ENCODE assay signal across 8 mouse cellular contexts in genomic region chr11:69913554-69914371, GRCm38 (mm10). TPM values are rescaled to one million over a fixed set of nuclear protein-coding genes. Genes with fewer than 3 reads are reported as not detected.
DNase-seq lines count a peak whose midpoint lies in the region; ATAC-seq and TF ChIP-seq lines count a peak whose summit lies in the region.

Gps2 (plus strand) TSS chr11:69913888.

- peaks cover 88% of the 10 kb centered on the region for H3K36me3 ChIP-seq in lung, embryonic 14.5 days (ENCODE audit: insufficient read depth)

- H3K4me3 ChIP-seq in lung, embryonic 14.5 days (ENCODE audit: low read depth, low read length) = peak within 1 kb of the TSS; percentile 91
- H3K4me3 ChIP-seq in olfactory bulb, adult 2 months (ENCODE audit: insufficient read depth, low read depth, low read length) = peak within 1 kb of the TSS; percentile 93

- peak; percentile 93 for DNase-seq in MN1 (ENCODE audit: low spot score)
- DNase-seq in cerebellum, adult 8-10 months = peak; percentile 89
- DNase-seq in forelimb bud, embryonic 11.5 days (ENCODE audit: low read depth, low spot score) = peak; percentile 94
- peak; percentile 94 for DNase-seq in heart, postnatal 4 days
- DNase-seq in layer of hippocampus, adult 8-10 months (ENCODE audit: low spot score in 2 of 2) = peak; percentile 91 to 92
- DNase-seq in lung, embryonic 14.5 days = peak; percentile 98
- DNase-seq in thymus, adult 18-20 months = peak; percentile 80 to 85

- H3K9me3 ChIP-seq in lung, embryonic 14.5 days (ENCODE audit: low read depth, low read length) = no peaks in the 10 kb centered on the region

- H3K27me3 ChIP-seq in lung, embryonic 14.5 days (ENCODE audit: insufficient read depth, low read length) = no peaks in the 10 kb centered on the region

- 2% methylated on average over 61 of the region's 61 CpGs for WGBS in lung, embryonic 14.5 days
- 1% methylated on average over 61 of the region's 61 CpGs for WGBS in olfactory bulb, adult 2 months

- peak within 1 kb of the TSS; percentile 83 for H3K9ac ChIP-seq in lung, embryonic 14.5 days

- peak within 1 kb of the TSS; percentile 90 for H3K27ac ChIP-seq in lung, embryonic 14.5 days (ENCODE audit: low read depth)
- peak within 1 kb of the TSS; percentile 59 for H3K27ac ChIP-seq in olfactory bulb, adult 2 months (ENCODE audit: insufficient read depth, low read depth, low read length)

- peak within 1 kb of the TSS; percentile 97 for H3K4me2 ChIP-seq in lung, embryonic 14.5 days

- H3K4me1 ChIP-seq in lung, embryonic 14.5 days (ENCODE audit: insufficient read depth) = 0 out of 2 replicates have a peak, but pooled peaks cover 2% of the 10 kb centered on the region
- peaks cover 20% of the 10 kb centered on the region for H3K4me1 ChIP-seq in olfactory bulb, adult 2 months (ENCODE audit: control insufficient read depth, insufficient read depth, low read length)

- no peak for TF ChIP-seq CTCF in lung, embryonic 14.5 days (IDR thresholded peaks at IDR 0.05; ENCODE audit: low read depth)
- no peak for TF ChIP-seq CTCF in olfactory bulb, adult 2 months (IDR thresholded peaks at IDR 0.05; ENCODE audit: insufficient read depth, low read depth, low read length)

- TF ChIP-seq POLR2A in olfactory bulb, adult 2 months (IDR thresholded peaks at IDR 0.05; ENCODE audit: insufficient read depth, low read depth, low read length) = peak; percentile 52

- peak; percentile 93 for ATAC-seq in lung, embryonic 14.5 days (ENCODE audit: insufficient read depth)

RNA-seq across cellular contexts. Expression of gene Gps2, which starts in this region (rescaled TPM):
- total RNA-seq in heart, postnatal 4 days (2021) = 10 to 100 TPM; 29.6 to 33.0 TPM
- 10 to 100 TPM; 28.2 to 44.5 (median 38.4) TPM for total RNA-seq in layer of hippocampus, adult 8-10 months (2022)
- polyA plus RNA-seq in lung, embryonic 14.5 days (2014; fragmentation: Nextera tagmentation; extraction: Ambion mirVana) = 67.5 and 78.6 TPM in 2 replicates
- not detected in 2 replicates for polyA plus RNA-seq in olfactory bulb, adult 2 months (2012; ENCODE audit: insufficient read depth, insufficient read length, low replicate concordance, missing spikeins)

Comparison
In these comparisons a context has a peak if more than half of its experiments do, and no peak if none do; other contexts are left out.
1. Peak in every context shown above with its lines: DNase-seq, ATAC-seq, H3K4me3 ChIP-seq and H3K27ac ChIP-seq.